Mouse (Mus musculus) myocyte (in vitro differentiated cells): ENCODE measurements around the gene Tfcp2l1.

Experiments
- CEBPB ChIP-seq: IDR thresholded peaks from 2 replicates; pipeline ENCODE4 v1.6.1; 2011; ENCODE audit warnings: mild to moderate bottlenecking, moderate library complexity; ENCODE audit not compliant: poor library complexity, insufficient read depth, severe bottlenecking
- E2F4 ChIP-seq: IDR thresholded peaks from one replicate; pipeline ENCODE4 v1.6.1; 2011; ENCODE audit warnings: mild to moderate bottlenecking, control low read depth, moderate library complexity; ENCODE audit not compliant: insufficient read depth
- MAX ChIP-seq: IDR thresholded peaks from one replicate; pipeline ENCODE4 v1.6.1; 2011; ENCODE audit warnings: low read depth, mild to moderate bottlenecking, control low read depth
- MYOD1 ChIP-seq, 3 experiments: IDR thresholded peaks; one replicate each; pipeline ENCODE4 v1.6.1; 2011; ENCODE audit warnings: control low read depth in 2 of 3, low read depth in 2 of 3, mild to moderate bottlenecking in 2 of 3, moderate library complexity in 1 of 3; ENCODE audit not compliant: insufficient read length in 2 of 3, control insufficient read depth in 1 of 3
- MYOG ChIP-seq, 3 experiments: IDR thresholded peaks; one replicate each; pipeline ENCODE4 v1.6.1; 2011; ENCODE audit warnings: control low read depth in 2 of 3, low read depth in 2 of 3, mild to moderate bottlenecking in 2 of 3; ENCODE audit not compliant: insufficient read length in 2 of 3, control insufficient read depth in 1 of 3, insufficient read depth in 1 of 3
- POLR2A ChIP-seq: IDR thresholded peaks from one replicate; pipeline ENCODE4 v1.6.1; 2011; ENCODE audit warnings: low read depth, mild to moderate bottlenecking, control low read depth, moderate library complexity; ENCODE audit not compliant: insufficient read length
- POLR2AphosphoS2 ChIP-seq: IDR thresholded peaks from one replicate; pipeline ENCODE4 v1.6.1; 2011; ENCODE audit warnings: low read depth, control low read depth; ENCODE audit not compliant: insufficient read length
- REST ChIP-seq: IDR thresholded peaks from one replicate; pipeline ENCODE4 v1.6.1; 2011; ENCODE audit warnings: mild to moderate bottlenecking, control low read depth, moderate library complexity; ENCODE audit not compliant: insufficient read depth, insufficient read length
- SRF ChIP-seq: IDR thresholded peaks from one replicate; pipeline ENCODE4 v1.6.1; 2011; ENCODE audit warnings: low read depth; ENCODE audit not compliant: control insufficient read depth, insufficient read length
- TCF12 ChIP-seq: IDR thresholded peaks from one replicate; pipeline ENCODE4 v1.6.1; 2011; ENCODE audit warnings: mild to moderate bottlenecking, control low read depth; ENCODE audit not compliant: poor library complexity, insufficient read depth, severe bottlenecking
- TCF3 ChIP-seq: IDR thresholded peaks from one replicate; pipeline ENCODE4 v1.6.1; 2011; ENCODE audit warnings: low read depth, control low read depth; ENCODE audit not compliant: insufficient read length
- USF1 ChIP-seq: IDR thresholded peaks from one replicate; pipeline ENCODE4 v1.6.1; 2011; ENCODE audit warnings: low read depth, mild to moderate bottlenecking, control low read depth, moderate library complexity

- TF ChIP-seq USF1 = no peak
- TF ChIP-seq E2F4 = no peak
- no peak for TF ChIP-seq CEBPB
- TF ChIP-seq POLR2AphosphoS2 = no peak
- no peak for TF ChIP-seq POLR2A
- no peak for TF ChIP-seq SRF
- TF ChIP-seq MAX = no peak
- no peak for TF ChIP-seq TCF3
- no peak for TF ChIP-seq TCF12
- no peak for TF ChIP-seq MYOD1 (IDR thresholded peaks at IDR 0.05; ENCODE audit: control insufficient read depth in 1 of 3, insufficient read length in 2 of 3, low read depth in 2 of 3)
- TF ChIP-seq REST = no peak
- no peak for TF ChIP-seq MYOG (IDR thresholded peaks at IDR 0.05; ENCODE audit: control insufficient read depth in 1 of 3, insufficient read depth in 1 of 3, insufficient read length in 2 of 3, low read depth in 2 of 3)
Observed at GRCm38 (mm10) chr1:118595395-118595794, 32.4 kb upstream of the Tfcp2l1 start.
